Mouse (Mus musculus): Measurements from ENCODE around the gene Tnip1.
"Not testable (repeated sequence)": the region's sequence is repeated elsewhere in the genome, so short reads cannot be mapped to it uniquely, and the experiment has no call there.

Tnip1 gene

DNA sequence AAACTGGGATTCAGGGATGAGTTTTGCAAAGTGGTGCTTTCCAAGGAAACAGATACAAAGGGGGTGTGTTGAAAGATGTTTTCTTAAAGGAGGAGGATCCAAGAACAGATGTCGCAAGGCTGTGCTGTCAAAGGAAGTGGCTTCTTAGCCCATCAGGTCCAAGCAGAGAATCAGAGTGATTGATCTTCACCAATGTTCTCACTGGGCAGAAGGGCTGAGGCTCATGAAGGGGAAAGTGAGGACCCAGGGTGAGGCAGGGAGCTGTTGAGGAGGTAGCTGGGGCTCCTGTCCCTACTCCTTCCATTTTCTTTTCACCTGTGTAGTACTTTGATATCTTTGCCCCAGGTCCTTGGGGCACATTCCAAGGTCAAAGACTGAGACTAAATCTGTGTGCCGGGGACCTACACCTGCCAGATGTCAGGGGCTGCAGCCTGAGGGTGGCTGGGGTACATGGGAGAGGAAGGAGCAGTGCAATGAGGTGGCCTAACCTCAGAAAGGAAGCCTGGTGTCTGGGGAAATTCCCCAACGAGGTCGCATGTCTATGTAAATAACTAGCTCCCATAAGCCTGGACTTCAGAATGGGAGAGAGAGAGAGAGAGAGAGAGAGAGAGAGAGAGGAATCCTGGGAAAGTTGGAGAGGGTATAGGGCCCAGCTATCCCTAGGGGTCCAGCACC, 9.5 kb upstream of the Tnip1 start:
- no peak for DNase-seq (ENCODE audit: low read depth, low spot score)

DNA sequence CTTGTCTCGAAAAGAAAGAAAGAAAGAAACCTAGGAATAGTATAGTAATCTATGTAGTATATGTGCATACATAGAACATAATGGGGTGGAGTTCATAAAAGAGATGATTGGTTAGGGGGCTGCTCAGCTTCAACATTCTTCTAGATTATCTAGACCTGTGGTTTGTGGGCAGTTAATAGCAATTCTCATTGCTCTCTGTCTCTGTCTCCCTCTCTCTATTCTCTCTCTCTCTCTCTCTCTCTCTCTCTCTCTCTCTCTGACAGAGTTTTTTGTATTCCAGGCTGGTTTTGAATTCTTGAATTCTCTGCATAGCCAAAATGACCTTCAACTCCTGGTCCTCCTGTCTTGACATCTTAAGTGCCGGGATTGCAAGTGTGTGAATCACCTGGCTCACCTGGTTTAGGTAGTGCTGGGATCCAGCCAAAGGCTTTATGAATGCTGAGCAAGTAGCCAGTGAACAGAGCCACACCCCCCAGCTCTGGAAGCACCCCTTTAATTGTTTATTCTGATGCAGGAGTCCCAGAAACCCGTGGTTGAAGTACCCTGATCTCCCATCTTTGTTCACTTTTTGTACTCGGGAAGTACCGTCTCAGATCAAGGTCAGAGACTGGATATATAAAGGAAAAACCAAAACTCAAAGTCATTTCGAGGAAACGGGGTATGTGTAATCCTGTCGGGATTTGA, 8.8 kb upstream of the Tnip1 start:
- DNase-seq (ENCODE audit: low read depth, low spot score), result no peak

DNA sequence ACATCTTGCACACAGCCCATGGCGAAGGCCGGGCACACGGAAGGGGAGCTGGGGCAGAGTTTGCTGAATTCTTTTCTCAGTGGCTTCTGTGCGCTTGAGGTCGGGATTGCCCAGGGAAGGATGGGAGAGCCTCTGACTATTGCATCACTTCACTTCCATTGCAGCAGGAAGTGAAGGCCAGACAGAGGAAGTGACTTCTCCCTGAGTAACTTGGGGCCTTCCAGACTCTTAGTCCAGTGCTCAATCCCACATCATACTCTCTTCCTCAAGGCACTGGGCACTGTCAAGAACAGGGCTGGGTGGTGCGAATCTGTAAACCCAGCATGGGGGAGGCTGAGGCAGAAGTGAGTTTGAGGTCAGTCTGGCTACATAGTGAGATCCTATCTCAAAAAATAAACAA, 2.5 kb upstream of the Tnip1 start:
- no peak for DNase-seq (ENCODE audit: low read depth, low spot score)

DNA sequence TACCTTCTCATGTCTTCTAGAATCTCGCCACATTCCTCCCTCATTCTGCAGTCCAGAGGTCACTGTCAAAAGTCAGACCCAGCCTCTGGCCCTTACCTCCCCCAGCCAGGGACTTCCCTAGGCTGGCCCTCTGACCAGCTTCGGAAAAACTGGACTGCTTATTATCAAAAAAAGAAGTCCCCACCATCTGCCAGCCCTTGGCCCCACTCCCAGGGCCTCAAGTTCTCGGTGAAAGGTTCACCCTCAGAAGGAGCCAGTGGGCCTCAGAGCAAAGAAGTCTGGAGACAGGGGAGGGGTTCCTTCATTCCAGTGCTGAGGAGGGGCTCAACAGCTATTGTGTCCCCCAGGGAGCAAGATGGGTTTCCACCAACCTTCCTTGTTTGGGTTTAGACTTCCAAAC, 796 bp downstream of the Tnip1 start:
- DNase-seq (ENCODE audit: low read depth, low spot score), result no peak

DNA sequence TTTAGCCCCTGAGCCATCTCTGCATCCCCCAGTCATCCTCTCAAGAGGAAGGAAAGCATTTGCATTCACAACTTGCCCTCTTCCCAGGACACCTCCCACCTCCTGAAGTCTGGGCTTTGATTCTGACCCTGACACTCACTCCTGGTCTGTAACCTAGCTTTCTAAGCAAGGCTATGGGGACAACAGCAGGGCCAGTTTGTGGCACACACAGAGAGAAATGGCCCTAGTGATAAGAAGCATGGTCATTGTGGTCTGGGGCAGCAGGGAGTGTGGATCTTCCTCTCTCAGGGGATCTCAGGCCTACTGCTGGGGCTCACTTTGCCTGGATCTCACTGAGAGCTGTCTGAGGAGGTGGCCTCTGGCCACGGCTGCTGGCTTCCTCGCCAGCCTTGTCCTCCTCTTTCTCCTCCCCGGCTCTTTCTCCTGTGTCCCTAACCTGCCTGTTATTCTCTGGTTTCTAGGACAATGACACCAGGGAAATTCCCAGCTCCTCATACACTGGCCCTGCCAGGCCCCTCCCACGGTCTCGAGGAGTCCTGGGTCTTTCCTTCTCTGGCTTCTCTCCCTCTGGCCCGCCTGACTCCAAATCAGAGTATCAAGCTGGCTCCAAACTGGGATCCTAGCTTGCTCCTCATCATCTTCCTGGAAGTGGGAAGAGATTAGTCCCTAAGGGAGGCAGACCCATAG, 1.4 kb downstream of the Tnip1 start:
- DNase-seq (ENCODE audit: low read depth, low spot score), result no peak

DNA sequence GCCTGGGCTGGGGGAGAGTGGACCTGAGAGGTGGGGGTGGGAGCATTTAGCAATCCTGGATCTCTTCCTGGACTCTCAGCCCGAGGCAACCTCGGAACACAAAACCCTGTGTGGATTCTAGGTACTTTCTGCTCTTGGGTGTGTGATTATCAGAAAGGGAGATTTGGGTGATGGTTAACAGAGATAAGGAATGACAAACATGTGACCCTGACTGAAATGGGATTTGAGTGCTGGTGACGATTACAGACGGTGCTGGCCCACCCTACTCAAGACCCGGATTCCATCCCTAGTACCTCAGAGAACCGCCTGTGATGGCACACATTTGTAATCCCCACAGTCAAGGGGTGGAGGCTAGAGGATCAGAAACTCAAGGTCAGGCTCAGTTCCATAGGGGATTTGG, 2.5 kb downstream of the Tnip1 start:
- DNase-seq (ENCODE audit: low read depth, low spot score), result no peak

DNA sequence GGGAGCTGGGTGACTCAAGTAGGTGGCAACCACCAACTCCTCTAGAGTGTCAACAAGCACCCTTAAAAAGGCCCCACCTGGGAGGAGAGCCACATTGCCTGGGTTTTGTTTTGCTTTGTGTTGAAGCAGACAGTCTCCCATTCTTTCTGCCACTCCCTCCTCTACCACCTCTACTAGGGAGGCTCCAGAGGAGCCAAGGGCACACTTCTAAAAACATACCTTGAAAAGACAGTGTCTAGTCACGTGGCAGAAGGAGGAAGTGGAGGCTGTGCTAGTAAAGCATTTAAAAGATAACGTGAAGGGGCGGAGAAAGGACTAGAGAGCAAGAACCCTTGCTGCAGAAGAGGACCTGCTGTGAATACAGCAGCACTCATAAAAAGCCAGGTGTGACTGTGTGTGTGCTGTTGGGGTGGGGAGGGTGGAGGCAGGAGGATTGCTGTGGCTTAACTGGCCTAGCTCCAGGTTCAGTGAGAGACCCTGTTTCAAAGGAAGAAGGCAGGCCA, 4.1 kb downstream of the Tnip1 start:
- DNase-seq (ENCODE audit: low read depth, low spot score), result no peak

DNA sequence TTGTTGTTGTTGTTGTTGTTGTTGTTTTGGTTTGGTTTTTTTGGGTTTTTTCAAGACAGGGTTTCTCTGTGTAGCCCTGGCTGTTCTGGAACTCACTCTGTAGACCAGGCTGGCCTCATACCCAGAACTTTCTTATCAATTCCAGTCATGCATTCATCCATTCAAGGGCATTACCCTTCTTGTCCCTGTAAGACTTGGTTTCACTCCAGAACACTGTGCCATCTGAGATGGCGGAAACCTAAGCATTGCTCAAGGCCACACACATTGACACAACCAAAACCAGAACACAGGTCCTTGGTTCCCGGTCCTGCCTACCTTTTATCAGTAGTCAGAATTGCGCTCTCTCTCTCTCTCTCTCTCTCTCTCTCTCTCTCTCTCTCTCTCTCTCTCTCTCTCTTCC, 5.0 kb downstream of the Tnip1 start:
- DNase-seq (ENCODE audit: low read depth, low spot score), result not testable (repeated sequence)

DNA sequence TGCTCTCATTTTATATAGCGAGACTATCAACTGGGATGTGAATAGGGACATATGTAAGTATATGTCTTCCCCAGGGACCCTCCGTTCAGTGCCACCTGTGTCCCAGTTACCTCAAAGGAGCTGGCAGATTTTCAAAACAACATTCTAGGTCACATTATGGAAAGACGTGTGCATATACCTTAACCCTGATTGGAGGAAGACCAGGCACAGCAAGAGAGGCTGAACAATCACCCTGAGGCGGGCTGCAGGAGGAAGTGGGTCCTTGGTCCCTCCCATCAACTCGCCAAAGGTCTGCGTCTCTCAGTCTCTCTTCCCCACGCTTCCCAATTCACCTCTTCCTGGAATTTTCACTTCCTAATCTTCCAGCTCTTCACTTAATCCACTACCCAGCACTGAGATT, 5.8 kb downstream of the Tnip1 start:
- DNase-seq (ENCODE audit: low read depth, low spot score), result no peak

DNA sequence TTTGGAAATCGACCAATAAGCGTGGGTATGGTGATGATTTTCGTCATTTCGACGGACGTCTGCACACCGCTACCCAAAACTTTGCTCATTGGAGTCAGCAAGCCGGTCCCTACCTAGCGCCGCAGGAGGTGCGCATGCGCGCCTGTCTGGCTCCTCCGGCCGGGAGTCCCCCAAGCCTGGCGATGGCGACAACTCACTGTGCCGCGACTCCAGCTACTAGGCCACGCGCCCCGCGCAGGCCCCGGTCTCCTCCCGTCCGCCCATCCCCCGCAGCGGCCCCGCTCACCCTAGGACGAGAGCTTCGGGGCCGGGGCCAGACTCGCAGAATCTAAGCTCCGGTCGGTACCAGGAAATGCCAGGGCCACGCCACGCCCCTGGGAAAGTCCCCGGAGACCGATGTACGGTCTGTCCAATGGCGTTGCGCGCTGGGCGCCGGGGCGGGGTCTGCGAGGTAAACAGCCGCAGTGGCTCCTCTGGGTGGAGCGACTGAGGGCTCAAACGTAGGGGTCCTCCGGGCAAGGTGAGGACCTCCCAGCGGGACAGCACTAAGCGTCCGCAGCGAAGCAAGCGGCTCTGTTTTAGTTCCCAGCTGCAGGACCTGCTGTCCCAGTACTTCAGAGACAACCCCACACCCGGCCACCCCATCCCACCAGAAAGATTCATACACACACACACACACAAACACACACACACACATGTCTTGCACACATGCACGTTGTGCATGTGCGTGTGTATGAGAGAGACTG, 6.8 kb downstream of the Tnip1 start:
- DNase-seq (ENCODE audit: low read depth, low spot score), result peak; percentile 96

DNA sequence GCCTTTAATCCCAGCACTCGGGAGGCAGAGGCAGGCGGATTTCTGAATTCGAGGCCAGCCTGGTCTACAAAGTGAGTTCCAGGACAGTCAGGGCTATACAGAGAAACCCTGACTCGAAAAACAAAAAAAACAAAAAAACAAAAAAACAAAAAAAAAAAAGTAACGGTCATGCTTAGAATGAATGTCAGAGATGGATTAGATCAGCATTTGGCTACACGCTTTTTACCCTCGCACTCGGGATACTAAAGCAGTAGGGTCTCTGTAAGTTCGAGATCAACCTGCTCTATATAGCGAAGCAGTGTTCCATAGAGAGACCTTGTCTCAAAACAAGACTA, 7.3 kb downstream of the Tnip1 start:
- DNase-seq (ENCODE audit: low read depth, low spot score), result not testable (repeated sequence)

DNA sequence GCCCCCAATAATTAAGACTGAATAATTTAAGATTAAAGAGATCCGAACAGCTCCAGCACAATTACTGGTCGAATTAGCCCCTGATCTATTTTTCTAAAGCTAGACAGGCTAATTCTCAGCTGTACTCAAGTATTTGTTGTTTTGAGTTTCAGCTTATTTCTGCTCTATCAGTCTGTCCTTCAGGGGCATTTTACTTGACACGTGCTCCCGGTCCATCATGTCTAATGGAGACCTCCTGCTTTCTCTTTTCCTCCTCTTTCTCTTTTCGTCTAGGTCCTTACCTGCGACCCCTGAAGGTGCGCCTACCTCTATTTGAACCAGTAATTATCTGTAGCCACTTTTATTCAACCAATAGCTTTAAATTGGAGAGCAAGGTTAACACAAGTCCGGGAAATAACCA, 8.0 kb downstream of the Tnip1 start:
- DNase-seq (ENCODE audit: low read depth, low spot score), result no peak

DNA sequence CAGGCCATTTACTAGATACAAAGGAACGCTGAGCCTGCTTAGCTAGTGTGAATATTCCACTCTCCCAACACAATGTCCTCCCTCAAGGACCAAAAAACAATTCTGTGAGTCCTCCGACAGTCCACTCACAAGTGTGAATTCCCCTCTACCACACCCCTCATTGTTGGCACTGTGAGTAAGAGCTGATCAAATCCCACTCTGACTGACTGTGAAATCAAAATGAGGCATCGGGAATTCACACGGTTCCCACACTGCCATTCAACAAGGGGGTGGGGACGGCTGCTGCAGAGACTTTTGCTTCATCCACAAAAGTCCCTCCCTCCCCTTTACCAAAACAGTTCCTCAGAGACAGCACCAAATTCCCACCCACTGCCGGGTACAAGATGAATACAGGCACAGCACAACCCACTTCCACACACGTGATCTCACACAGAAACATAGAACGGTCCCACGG, 8.7 kb downstream of the Tnip1 start:
- DNase-seq (ENCODE audit: low read depth, low spot score), result no peak

DNA sequence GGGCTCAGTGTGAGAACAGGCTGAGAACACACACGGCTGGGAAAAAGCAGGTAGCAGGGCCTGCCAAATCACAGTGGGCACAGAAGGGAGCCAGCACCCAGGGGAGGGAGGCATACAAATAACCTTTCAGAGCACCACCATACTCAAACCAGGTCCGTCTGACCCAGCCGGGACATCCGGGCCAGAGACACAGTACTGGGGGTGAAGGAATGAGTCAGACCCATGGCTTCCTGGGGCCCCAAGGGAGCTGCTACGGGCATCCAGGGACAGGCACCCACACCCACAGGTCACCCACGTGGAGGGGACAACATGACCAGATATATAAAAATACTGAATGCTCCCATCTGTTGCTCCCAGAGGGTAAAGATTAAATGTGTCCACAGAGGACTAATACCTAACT, 10.1 kb downstream of the Tnip1 start:
- no peak for DNase-seq (ENCODE audit: low read depth, low spot score)

DNA sequence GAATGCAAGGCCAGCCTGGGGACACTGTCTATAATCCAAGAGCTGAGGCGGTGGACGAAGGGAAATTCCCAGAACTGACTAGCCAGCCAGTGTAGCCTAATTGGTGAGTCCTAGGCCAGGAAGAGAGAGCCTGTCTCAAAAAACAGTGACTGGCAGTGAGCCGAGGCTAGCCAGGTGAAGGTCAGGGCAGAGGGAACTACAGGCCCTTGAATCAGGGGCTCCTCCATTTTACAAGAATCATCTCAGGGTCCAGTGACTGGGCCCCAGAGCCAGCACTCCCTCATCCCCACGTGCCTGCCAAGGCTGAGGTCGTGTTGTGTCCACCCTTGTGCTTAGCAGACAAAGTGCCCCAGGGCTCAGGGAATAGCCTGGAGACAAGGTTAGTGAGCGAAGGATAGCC, 12.0 kb downstream of the Tnip1 start:
- no peak for DNase-seq (ENCODE audit: low read depth, low spot score)

DNA sequence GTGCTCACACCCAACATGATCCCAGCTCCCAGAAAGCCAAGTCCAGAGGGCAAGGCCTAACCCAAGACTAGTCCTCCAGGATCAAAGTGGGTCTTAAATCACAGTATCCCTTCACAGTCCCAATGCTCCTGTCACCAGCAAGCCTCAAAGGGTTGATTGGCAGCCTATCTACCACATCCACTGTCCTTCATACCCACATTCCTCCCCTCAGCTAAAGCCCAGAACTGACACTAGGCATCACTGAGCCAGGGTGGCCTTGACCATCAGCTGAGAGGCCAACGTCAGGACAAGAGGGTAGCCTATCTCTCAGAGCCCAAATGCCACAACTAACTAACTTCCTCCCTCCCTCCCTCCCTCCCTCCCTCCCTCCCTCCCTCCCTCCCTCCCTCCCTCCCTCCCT, 13.0 kb downstream of the Tnip1 start:
- DNase-seq (ENCODE audit: low read depth, low spot score), result no peak

DNA sequence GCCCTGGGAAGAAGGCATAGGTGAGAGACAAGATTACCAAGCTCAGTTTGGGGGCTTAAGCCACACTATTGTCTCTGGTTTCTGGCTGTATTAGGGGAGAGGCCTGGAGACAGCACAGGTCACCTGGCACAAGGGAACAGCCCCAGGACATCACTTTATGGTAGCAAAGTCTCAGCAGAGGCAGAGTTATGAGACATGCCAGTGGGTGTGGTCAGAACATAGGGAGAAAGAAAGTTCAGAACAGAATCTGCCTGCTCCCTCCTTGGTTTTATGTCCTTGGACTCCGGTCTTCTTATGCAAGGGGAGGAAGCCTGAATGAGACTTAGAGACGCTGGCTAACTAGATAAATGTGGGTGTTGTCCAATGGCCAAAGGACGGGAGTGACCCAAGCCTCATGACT, 18.0 kb downstream of the Tnip1 start:
- DNase-seq (ENCODE audit: low read depth, low spot score), result no peak

DNA sequence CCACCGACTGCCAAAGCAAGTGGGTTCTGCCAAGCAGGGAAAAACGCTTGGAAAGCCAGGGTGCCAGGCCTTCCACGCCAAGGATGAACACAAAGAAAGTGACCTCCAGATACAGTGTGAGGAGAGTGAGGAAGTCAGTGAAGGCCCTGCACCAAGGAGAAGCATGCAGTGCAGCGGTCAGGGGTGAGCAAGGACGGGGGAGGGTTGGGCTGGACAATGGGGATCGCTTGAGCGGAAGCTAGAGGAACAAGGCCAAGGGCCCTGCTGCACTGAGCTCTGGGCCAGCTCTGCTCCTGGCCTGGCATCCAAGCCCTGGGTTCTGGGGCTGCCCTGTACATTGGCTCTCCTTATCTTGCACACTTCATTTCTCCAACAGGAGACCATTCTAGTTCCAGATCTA, 22.7 kb downstream of the Tnip1 start:
- DNase-seq (ENCODE audit: low read depth, low spot score), result no peak

DNA sequence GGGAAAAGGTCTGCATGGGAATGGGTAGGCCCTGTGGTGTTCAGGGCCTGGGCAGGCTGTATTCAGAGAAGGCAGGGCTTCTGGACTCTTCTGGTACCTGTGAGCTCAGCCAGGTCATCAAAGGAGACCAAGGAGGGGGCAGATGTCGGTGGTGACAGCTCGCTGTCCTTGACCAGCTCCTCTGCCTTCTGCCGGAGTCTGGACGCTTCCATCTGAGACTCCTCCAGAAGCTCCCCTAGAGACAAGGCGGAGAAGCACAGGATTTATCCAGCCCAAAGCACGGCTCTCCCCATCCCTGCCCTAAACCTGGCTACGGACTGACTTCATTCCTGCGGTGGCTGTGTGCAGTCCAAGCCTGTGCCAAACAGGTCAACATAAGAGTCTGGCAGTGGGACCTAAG, 23.2 kb downstream of the Tnip1 start:
- DNase-seq (ENCODE audit: low read depth, low spot score), result no peak

DNA sequence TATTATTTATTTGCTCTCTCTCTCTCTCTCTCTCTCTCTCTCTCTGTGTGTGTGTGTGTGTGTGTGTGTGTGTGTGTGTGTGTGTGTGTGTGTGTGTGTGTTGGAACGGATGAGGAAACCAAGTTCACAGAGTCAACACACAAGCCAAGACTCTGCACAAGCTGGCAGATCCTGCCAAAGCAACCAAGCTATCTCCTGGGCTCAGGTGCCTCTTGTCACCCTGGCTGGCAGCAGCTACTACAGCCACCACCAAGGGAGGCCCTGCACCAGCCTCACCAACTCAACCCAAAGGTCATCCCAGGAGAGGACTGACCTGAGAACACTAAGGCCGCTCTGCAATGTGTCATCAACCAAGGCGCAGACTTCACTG, 26.0 kb downstream of the Tnip1 start:
- no peak for DNase-seq (ENCODE audit: low read depth, low spot score)

DNA sequence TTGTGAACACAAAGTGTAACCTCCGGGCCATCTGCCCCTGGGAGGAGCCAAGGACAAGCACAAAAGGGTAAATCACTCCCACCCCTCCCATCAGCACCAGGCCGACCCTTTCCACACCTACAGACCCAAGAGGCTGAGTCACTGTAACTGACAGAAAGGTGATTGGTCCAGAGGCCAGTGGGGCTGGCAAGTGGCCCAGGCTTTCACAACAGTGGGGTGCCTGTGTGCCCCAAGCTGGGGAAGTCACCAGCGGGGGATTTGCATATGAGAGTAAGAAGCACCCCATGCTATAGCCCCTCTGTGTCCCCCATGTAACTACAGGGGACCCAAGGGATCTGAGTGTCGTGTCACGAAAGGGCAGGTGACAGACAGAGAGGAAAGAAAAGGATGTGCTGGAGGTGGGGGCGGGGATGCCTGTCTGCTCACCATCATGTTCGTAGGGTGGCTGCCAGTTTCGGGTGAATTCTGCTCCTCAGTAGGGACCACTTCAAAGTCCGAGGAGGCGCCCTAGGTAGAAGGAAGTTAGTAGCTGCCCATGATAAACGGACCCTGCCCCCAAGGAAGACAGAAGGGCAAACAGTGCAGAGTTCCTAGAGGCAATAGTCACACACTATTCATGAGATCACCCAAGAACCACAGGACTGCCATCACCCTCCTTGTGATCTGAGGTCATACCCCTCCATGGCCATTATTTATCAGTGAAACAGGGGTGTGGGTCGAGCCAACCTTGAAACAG, 26.5 kb downstream of the Tnip1 start:
- no peak for DNase-seq (ENCODE audit: low read depth, low spot score)

DNA sequence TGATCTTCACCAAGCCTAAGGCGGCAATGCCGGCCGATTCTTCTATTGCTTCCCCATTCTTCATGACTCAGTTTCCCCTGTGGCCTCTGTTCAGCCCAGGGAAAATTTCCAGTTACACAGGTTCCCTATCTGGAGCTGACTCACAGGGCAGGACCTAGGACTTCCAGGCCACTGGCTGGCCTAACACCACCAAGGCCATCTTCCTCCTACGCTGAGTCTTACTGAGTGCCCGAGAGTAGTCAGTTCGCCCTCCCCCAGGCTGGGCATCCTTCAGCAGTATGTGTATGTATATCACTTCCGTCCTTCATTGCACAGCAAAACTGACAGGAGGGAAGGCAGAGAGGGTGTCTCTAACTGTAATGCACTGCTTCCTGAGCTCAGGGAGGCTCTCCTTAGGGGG, 28.5 kb downstream of the Tnip1 start:
- DNase-seq (ENCODE audit: low read depth, low spot score), result no peak
